Mouse (Mus musculus) forebrain, embryonic 11.5 days (tissue): ENCODE measurements at regions not wholly inside any gene's neighbourhood (a gene's known extent, or its start where the extent isn't known, plus 50 kb on each side); places are given as distances from the start of the nearest gene placed in this dataset.

Experiments used
- ATAC-seq: fragments of 200-750 bp; cut with Nextera tagmentation; replicated peaks from 2 replicates; pipeline ENCODE4 v1.8.0; 2017; ENCODE audit warnings: moderate TSS enrichment; ENCODE audit not compliant: low FRiP score
- DNase-seq: peaks from one replicate; pipeline ENCODE4 v3.0.0-alpha.2; 2017; ENCODE audit warnings: low spot score
- H3K27ac ChIP-seq: fragments of 300-500 bp; sonication (generic); 2 replicates; pipeline ENCODE4 v1.5.1; 2014; ENCODE audit warnings: low read depth, low read length
- H3K27me3 ChIP-seq: fragments of 300-500 bp; sonication (generic); 2 replicates; pipeline ENCODE4 v1.6.1; 2014; ENCODE audit warnings: mild to moderate bottlenecking, low read length, mixed read lengths; ENCODE audit not compliant: control insufficient read depth, insufficient read depth
- H3K36me3 ChIP-seq: fragments of 300-500 bp; sonication (generic); 2 replicates; pipeline ENCODE4 v1.6.1; 2014; ENCODE audit warnings: mild to moderate bottlenecking, low read length, moderate library complexity, mixed read lengths; ENCODE audit not compliant: control insufficient read depth, insufficient read depth
- H3K4me1 ChIP-seq: fragments of 300-500 bp; sonication (generic); replicated peaks from 2 replicates; pipeline ENCODE4 v1.6.1; 2014; ENCODE audit warnings: low read length, mixed read lengths; ENCODE audit not compliant: control insufficient read depth, insufficient read depth
- H3K4me2 ChIP-seq: fragments of 300-500 bp; sonication (generic); 2 replicates; pipeline ENCODE4 v1.6.1; 2014; ENCODE audit warnings: low read depth, mild to moderate bottlenecking, low read length, moderate library complexity, mixed read lengths; ENCODE audit not compliant: severe bottlenecking
- H3K4me3 ChIP-seq: fragments of 300-500 bp; sonication (generic); 2 replicates; pipeline ENCODE4 v1.5.1; 2014; ENCODE audit warnings: low read depth, low read length
- H3K9ac ChIP-seq: fragments of 300-500 bp; sonication (generic); 2 replicates; pipeline ENCODE4 v1.6.1; 2014; ENCODE audit warnings: low read length
- H3K9me3 ChIP-seq: fragments of 300-500 bp; sonication (generic); 2 replicates; pipeline ENCODE4 v1.6.1; 2016; ENCODE audit warnings: low read length, mixed read lengths; ENCODE audit not compliant: control insufficient read depth
- WGBS: fragments of 180-500 bp; shearing (Covaris S2); extraction: QIAGEN DNeasy Blood & Tissue Kit; methylation state at CpG from one replicate; pipeline ENCODE4 v1.1.7; 2014; 5-methylcytosine and 5-hydroxymethylcytosine counted together

DNA sequence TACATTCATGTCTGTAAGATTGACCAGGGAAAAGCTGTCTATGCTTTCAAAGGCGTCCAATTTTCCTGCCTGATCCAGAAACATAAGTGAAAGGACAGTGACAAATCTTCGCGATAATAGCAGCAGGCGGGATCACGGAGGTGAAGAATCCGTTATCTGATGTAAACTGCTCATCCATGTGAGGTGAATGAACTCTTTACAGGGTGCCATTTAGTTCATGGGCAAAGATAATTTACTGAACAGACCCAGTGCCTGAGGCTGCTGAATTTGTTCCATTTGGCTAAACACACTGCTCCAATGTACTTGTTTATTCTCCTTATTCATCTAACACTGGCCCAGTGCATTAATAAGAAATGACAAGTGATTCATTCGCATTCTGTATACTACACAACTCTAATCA lies 3534.3 kb upstream of the Lrrc6 start:
- ATAC-seq (no peak), DNase-seq (no peak)
- Histone ChIP-seq H3K4me3 (no peak overlapping the region), H3K9ac (no peak overlapping the region), H3K4me1 (no peaks in the 10 kb centered on the region), H3K27ac (no peak overlapping the region), H3K27me3 (no peaks in the 10 kb centered on the region), H3K4me2 (no peak overlapping the region), H3K36me3 (no peaks in the 10 kb centered on the region), H3K9me3 (no peaks in the 10 kb centered on the region)
- 81% methylated on average over 7 of the region's 7 CpGs for WGBS

DNA sequence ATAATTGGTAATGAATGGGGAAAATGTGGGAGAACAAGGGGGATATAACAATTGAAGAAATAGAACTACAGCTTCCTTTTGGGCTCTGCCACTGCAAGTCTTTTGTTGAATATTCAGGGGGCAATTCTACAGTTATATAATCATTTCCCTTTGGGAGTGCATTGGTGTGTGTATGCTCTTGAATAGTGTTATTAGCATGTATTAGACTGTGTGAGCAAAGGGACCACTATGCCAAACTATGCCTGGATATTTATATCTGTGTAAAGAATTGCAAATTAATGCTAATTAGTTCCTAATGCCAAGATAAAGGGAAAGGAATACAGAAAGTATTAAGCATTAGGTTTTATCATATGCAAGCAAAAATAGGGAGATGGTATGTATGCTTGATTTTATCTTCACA lies 3528.8 kb upstream of the Lrrc6 start:
- ATAC-seq = peak; percentile 63
- no peak overlapping the region for H3K9ac ChIP-seq
- no peaks in the 10 kb centered on the region for H3K4me1 ChIP-seq
- H3K36me3 ChIP-seq = no peaks in the 10 kb centered on the region
- H3K4me2 ChIP-seq = no peak overlapping the region
- no peak for DNase-seq
- no peaks in the 10 kb centered on the region for H3K27me3 ChIP-seq
- no peaks in the 10 kb centered on the region for H3K9me3 ChIP-seq
- no peak overlapping the region for H3K4me3 ChIP-seq
- no peak overlapping the region for H3K27ac ChIP-seq

DNA sequence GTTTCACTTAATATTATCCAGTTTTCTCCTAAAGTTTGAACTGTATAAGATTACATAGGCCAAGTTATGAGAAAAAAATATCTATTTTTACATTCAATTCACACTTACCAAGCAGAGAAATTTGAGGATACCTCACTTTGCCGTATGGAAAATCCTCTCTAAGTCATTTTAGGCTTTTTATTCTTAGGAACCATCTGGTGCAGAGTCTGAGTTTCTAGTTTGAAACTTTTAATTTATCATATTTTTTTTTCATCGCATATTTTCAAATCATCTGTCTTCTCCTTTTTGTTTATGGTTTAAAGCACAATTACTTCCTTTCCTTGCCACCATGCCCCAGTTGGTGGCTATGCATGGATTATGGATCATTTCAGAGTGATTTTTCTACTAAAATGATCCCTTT lies 3512.1 kb upstream of the Lrrc6 start:
- ATAC-seq (no peak), DNase-seq (no peak)
- no peaks in the 10 kb centered on the region for H3K36me3 ChIP-seq
- H3K4me2 ChIP-seq = no peak overlapping the region
- H3K27ac ChIP-seq = no peak overlapping the region
- H3K4me3 ChIP-seq = no peak overlapping the region
- WGBS = 92% methylated on average over 2 of the region's 2 CpGs
- H3K9me3 ChIP-seq = no peaks in the 10 kb centered on the region
- no peaks in the 10 kb centered on the region for H3K27me3 ChIP-seq
- no peaks in the 10 kb centered on the region for H3K4me1 ChIP-seq
- no peak overlapping the region for H3K9ac ChIP-seq
